ENCODE assay signal across 13 mouse cellular contexts in the genomic region with DNA sequence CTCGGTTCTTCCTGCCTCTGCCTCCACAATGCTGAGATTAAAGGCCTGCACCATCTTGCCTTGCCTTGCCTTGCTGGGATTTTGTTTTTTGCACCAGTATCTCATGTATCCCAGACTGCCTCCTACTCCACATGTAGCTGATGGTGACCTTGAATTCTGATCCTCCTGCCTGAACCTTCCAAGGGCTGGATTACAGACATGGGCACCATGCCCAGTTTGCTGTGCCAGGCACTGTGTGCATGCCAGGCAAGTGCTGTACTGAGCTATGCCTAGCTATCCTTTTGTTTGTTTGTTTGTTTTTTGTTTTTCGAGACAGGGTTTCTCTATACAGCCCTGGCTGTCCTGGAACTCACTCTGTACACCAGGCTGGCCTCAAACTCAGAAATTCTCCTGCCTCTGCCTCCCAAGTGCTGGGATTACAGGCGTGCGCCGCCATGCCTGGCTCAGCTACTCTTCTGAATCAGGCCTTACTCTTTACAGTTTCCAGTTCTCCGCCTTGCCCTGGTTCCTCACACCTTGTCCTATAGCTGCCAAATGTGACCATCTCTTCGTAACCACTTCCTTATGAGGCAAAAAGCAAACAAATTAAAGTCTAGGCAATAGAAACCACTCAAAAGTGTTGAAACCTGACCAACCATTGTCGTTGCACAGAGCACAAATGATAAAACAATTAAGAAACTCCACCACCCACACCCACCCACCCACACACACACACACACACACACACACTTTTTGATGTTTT. TPM values are rescaled to one million over a fixed set of nuclear protein-coding genes. Genes with fewer than 3 reads are reported as not detected.
DNase-seq lines count a peak whose midpoint lies in the region; ATAC-seq and TF ChIP-seq lines count a peak whose summit lies in the region.
"Had no signal": no experiment of that assay in that cellular context is flagged by ENCODE, and none has a peak within 500 bp of the region (broad histone marks: within the 10 kb centered on the region; RNA-seq: fewer than 3 reads in every experiment).

No protein-coding gene starts in this region.

- no peak overlapping the region for H3K4me3 ChIP-seq in kidney, adult 2 months (ENCODE audit: insufficient read depth, low read depth, low read length)
- no peak overlapping the region for H3K4me3 ChIP-seq in kidney, embryonic 15.5 days (replicated peaks)
- H3K4me3 ChIP-seq in gastrocnemius, adult 2 months = no peak overlapping the region
- no peak overlapping the region for H3K4me3 ChIP-seq in midbrain, embryonic 15.5 days
- H3K4me3 ChIP-seq: embryonic facial prominence, embryonic 12.5 days; hindbrain, embryonic 15.5 days; megakaryocyte, embryonic 14.5 days had no signal

- no peaks in the 10 kb centered on the region for H3K36me3 ChIP-seq in kidney, adult 2 months (ENCODE audit: control insufficient read depth, insufficient read depth, low read length)
- H3K36me3 ChIP-seq in kidney, embryonic 15.5 days = peaks cover 30% of the 10 kb centered on the region
- no peaks in the 10 kb centered on the region for H3K36me3 ChIP-seq in midbrain, embryonic 15.5 days (replicated peaks)
- H3K36me3 ChIP-seq: hindbrain, embryonic 15.5 days had no signal

- H3K4me2 ChIP-seq in kidney, embryonic 15.5 days = no peak overlapping the region
- H3K4me2 ChIP-seq in midbrain, embryonic 15.5 days = no peak overlapping the region
- H3K4me2 ChIP-seq: embryonic facial prominence, embryonic 12.5 days; hindbrain, embryonic 15.5 days had no signal

- 85% methylated on average over 8 of the region's 8 CpGs for WGBS in kidney, adult 2 months
- WGBS in kidney, embryonic 15.5 days = 89% methylated on average over 8 of the region's 8 CpGs
- WGBS in midbrain, embryonic 15.5 days = 85% methylated on average over 8 of the region's 8 CpGs

- no peak for TF ChIP-seq POLR2A in kidney, adult 2 months (IDR thresholded peaks at IDR 0.05; ENCODE audit: low read depth, low read length)

- H3K4me1 ChIP-seq in kidney, adult 2 months (ENCODE audit: control insufficient read depth, insufficient read depth, low read length) = peaks cover 5% of the 10 kb centered on the region; the same call in 1 of the 2 replicates
- peaks cover 16% of the 10 kb centered on the region for H3K4me1 ChIP-seq in kidney, embryonic 15.5 days
- H3K4me1 ChIP-seq in midbrain, embryonic 15.5 days = no peaks in the 10 kb centered on the region
- H3K4me1 ChIP-seq: embryonic facial prominence, embryonic 12.5 days; hindbrain, embryonic 15.5 days had no signal

- no peak overlapping the region for H3K27ac ChIP-seq in kidney, adult 2 months (ENCODE audit: insufficient read depth, low read depth, low read length)
- no peak overlapping the region for H3K27ac ChIP-seq in kidney, embryonic 15.5 days
- peak overlapping the region; percentile 63 for H3K27ac ChIP-seq in gastrocnemius, adult 2 months
- no peak overlapping the region for H3K27ac ChIP-seq in midbrain, embryonic 15.5 days
- H3K27ac ChIP-seq: embryonic facial prominence, embryonic 12.5 days; hindbrain, embryonic 15.5 days had no signal

- no peak overlapping the region for H3K9ac ChIP-seq in kidney, embryonic 15.5 days
- no peak overlapping the region for H3K9ac ChIP-seq in midbrain, embryonic 15.5 days
- H3K9ac ChIP-seq: embryonic facial prominence, embryonic 12.5 days; hindbrain, embryonic 15.5 days had no signal

- TF ChIP-seq CTCF in kidney, adult 2 months (conservative IDR thresholded peaks at IDR 0.05; ENCODE audit: insufficient read depth, insufficient read length, low read depth, low read length) = no peak
- no peak for TF ChIP-seq CTCF in gastrocnemius, adult 2 months (IDR thresholded peaks at IDR 0.05)

- no peaks in the 10 kb centered on the region for H3K27me3 ChIP-seq in kidney, adult 2 months (replicated peaks; ENCODE audit: control insufficient read depth, insufficient read depth, low read length)
- H3K27me3 ChIP-seq in kidney, embryonic 15.5 days = no peaks in the 10 kb centered on the region
- H3K27me3 ChIP-seq in midbrain, embryonic 15.5 days (replicated peaks) = no peaks in the 10 kb centered on the region
- H3K27me3 ChIP-seq: embryonic facial prominence, embryonic 12.5 days; hindbrain, embryonic 15.5 days had no signal

- ATAC-seq in kidney, embryonic 15.5 days (replicated peaks; ENCODE audit: low FRiP score) = no peak
- no peak for ATAC-seq in midbrain, embryonic 15.5 days (replicated peaks)

- intact Hi-C loops in gastrocnemius, adult 2 months (cut with DNase I) = no loop called here

- H3K9me3 ChIP-seq in kidney, embryonic 15.5 days (replicated peaks) = no peaks in the 10 kb centered on the region
- H3K9me3 ChIP-seq in midbrain, embryonic 15.5 days = no peaks in the 10 kb centered on the region
- H3K9me3 ChIP-seq: embryonic facial prominence, embryonic 12.5 days; hindbrain, embryonic 15.5 days; megakaryocyte, embryonic 14.5 days had no signal

- DNase-seq in kidney, adult 2 months = peak; percentile 89
- peak; percentile 87 for DNase-seq in adrenal gland, adult 2 months
- peak; percentile 84 for DNase-seq in gastrocnemius, adult 2 months
- peak; percentile 77 to 86 for DNase-seq in kidney, postnatal 36 days
- no peak for DNase-seq in layer of hippocampus, adult 9-11 months
- DNase-seq: cerebellum, adult 11 months; liver; right cerebral cortex, postnatal 14 days had no signal

RNA-seq across cellular contexts. Expression of gene Tgoln1, which starts 7.0 kb away (rescaled TPM):
- 101 and 118 TPM in 2 replicates for polyA plus RNA-seq in kidney, adult 2 months (2012; rRNA removed)
- polyA plus RNA-seq in kidney, embryonic 15.5 days (2015; fragmentation: Nextera tagmentation; extraction: Ambion mirVana) = 37.5 and 39.5 TPM in 2 replicates
- total RNA-seq in adrenal gland, adult 2 months (2021) = 100 to 1,000 TPM; 241 to 274 TPM
- 38.9 and 46.0 TPM in 2 replicates for polyA plus RNA-seq in adrenal gland, adult 2 months (2012; rRNA removed)
- total RNA-seq in gastrocnemius, adult 2 months (2021) = 10 to 100 TPM; 23.2 to 29.0 TPM
- 38.0 and 38.7 TPM in 2 replicates for polyA plus RNA-seq in midbrain, embryonic 15.5 days (2015; fragmentation: Nextera tagmentation; extraction: Ambion mirVana)

RNA-seq across cellular contexts. Expression of gene Retsat, which starts 25.6 kb away (rescaled TPM):
- polyA plus RNA-seq in kidney, adult 2 months (2012; rRNA removed) = 237 and 272 TPM in 2 replicates
- 22.1 and 24.6 TPM in 2 replicates for polyA plus RNA-seq in kidney, embryonic 15.5 days (2015; fragmentation: Nextera tagmentation; extraction: Ambion mirVana)
- 100 to 1,000 TPM; 390 to 465 TPM for total RNA-seq in adrenal gland, adult 2 months (2021)
- 96.6 and 123 TPM in 2 replicates for polyA plus RNA-seq in adrenal gland, adult 2 months (2012; rRNA removed)
- total RNA-seq in gastrocnemius, adult 2 months (2021) = 10 to 100 TPM; 56.1 to 98.6 TPM
- polyA plus RNA-seq in midbrain, embryonic 15.5 days (2015; fragmentation: Nextera tagmentation; extraction: Ambion mirVana) = 6.1 and 7.2 TPM in 2 replicates

RNA-seq across cellular contexts. Expression of gene Elmod3, which starts 25.6 kb away (rescaled TPM):
- 43.0 and 43.4 TPM in 2 replicates for polyA plus RNA-seq in kidney, adult 2 months (2012; rRNA removed)
- polyA plus RNA-seq in kidney, embryonic 15.5 days (2015; fragmentation: Nextera tagmentation; extraction: Ambion mirVana) = 14.6 and 16.8 TPM in 2 replicates
- total RNA-seq in adrenal gland, adult 2 months (2021) = 10 to 100 TPM; 12.9 to 25.6 TPM
- 25.5 and 29.3 TPM in 2 replicates for polyA plus RNA-seq in adrenal gland, adult 2 months (2012; rRNA removed)
- total RNA-seq in gastrocnemius, adult 2 months (2021) = 1 to 10 TPM; 7.7 to 9.8 TPM
- polyA plus RNA-seq in midbrain, embryonic 15.5 days (2015; fragmentation: Nextera tagmentation; extraction: Ambion mirVana) = 16.5 and 17.4 TPM in 2 replicates
